Mouse (Mus musculus) midbrain, embryonic 16.5 days (tissue): ENCODE measurements around the gene Mast4. TPM values are rescaled to one million over a fixed set of nuclear protein-coding genes. Genes with fewer than 3 reads are reported as not detected.

Experiments used
- ATAC-seq: fragments of 200-750 bp; cut with Nextera tagmentation; 2 replicates; pipeline ENCODE4 v1.8.0; 2017; ENCODE audit warnings: moderate TSS enrichment
- H3K27ac ChIP-seq: fragments of 300-500 bp; sonication (generic); 2 replicates; pipeline ENCODE4 v1.5.1; 2014; ENCODE audit warnings: mild to moderate bottlenecking, low read length, mixed read lengths
- H3K27me3 ChIP-seq: fragments of 300-500 bp; sonication (generic); 2 replicates; pipeline ENCODE4 v1.6.1; 2014; ENCODE audit warnings: low read depth, low read length, mixed read lengths; ENCODE audit not compliant: control insufficient read depth, insufficient read depth
- H3K36me3 ChIP-seq: fragments of 300-500 bp; sonication (generic); 2 replicates; pipeline ENCODE4 v1.6.1; 2014; ENCODE audit warnings: mild to moderate bottlenecking, low read length, moderate library complexity, mixed read lengths; ENCODE audit not compliant: control insufficient read depth, insufficient read depth
- H3K4me1 ChIP-seq: fragments of 300-500 bp; sonication (generic); 2 replicates; pipeline ENCODE4 v1.6.1; 2014; ENCODE audit warnings: mild to moderate bottlenecking, low read length, mixed read lengths; ENCODE audit not compliant: control insufficient read depth, insufficient read depth
- H3K4me2 ChIP-seq: fragments of 300-500 bp; sonication (generic); 2 replicates; pipeline ENCODE4 v1.6.1; 2014; ENCODE audit warnings: mild to moderate bottlenecking, low read length, mixed read lengths
- H3K4me3 ChIP-seq: fragments of 300-500 bp; sonication (generic); 2 replicates; pipeline ENCODE4 v1.5.1; 2014; ENCODE audit warnings: low read depth, mild to moderate bottlenecking, low read length, moderate library complexity, mixed read lengths
- H3K9ac ChIP-seq: fragments of 300-500 bp; sonication (generic); 2 replicates; pipeline ENCODE4 v1.6.1; 2014; ENCODE audit warnings: low read depth, low read length, mixed read lengths
- H3K9me3 ChIP-seq: fragments of 300-500 bp; sonication (generic); replicated peaks from 2 replicates; pipeline ENCODE4 v1.6.1; 2014; ENCODE audit warnings: mild to moderate bottlenecking, low read length, mixed read lengths; ENCODE audit not compliant: control insufficient read depth, poor library complexity, severe bottlenecking
- WGBS: fragments of 180-500 bp; shearing (Covaris S2); extraction: QIAGEN DNeasy Blood & Tissue Kit; methylation state at CpG from one replicate; pipeline ENCODE4 v1.1.7; 2014; 5-methylcytosine and 5-hydroxymethylcytosine counted together
- polyA plus RNA-seq: library from polyadenylated mRNA; unstranded; fragments of >200 nt; fragmentation: Nextera tagmentation; extraction: Ambion mirVana; gene quantifications from 2 replicates; pipeline ENCODE4 v1.2.1, GENCODE M21; 2015

Gene Mast4
- polyA plus RNA-seq, 1 experiment from 2014 or later, result 33.8 TPM

DNA sequence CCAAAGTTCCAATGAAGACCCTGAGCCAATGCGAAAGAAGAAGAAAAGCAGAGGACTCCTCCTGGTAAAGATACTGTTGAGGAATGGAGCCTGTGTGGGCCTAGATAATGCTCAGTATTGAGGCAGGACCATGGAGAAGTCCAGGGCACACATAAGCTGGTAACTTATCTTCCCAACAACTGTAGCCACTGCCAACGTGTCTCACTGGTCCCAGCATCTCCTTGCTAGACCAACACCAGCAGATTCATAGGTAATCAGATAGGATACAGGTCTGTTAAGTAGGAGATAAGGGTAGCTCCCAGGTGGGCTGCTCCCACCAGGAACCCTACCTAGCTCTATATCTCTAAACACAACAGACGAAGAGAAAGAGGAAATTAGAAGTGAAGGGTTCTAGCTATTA lies 116.8 kb downstream of the Mast4 start:
- Histone ChIP-seq H3K9ac (no peak overlapping the region), H3K4me1 (0 out of 2 replicates have a peak, but pooled peaks cover 2% of the 10 kb centered on the region), H3K36me3 (no peaks in the 10 kb centered on the region), H3K4me2 (no peak overlapping the region), H3K27ac (no peak overlapping the region), H3K4me3 (no peak overlapping the region), H3K27me3 (no peaks in the 10 kb centered on the region), H3K9me3 (no peaks in the 10 kb centered on the region)
- WGBS, result 90% methylated on average over 3 of the region's 3 CpGs
- ATAC-seq, result no peak

DNA sequence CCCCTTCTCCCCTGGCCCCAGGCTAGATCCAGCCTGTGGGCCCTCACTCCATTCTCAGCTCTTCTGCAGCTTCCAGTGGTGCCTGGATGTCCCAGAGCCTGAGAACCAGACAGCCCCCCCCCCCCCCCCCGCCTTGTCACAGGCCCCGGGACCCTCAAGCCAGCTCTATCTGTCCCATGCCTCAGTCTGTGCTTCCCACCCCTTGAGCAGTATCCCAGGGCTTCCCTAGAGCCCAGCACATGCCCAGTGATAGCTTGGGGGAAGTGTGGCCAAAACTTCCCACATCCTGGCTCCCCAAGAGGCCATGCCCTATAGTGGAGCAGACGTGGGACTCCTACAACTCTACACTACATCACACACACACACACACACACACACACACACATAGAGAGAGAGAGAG lies 119.8 kb downstream of the Mast4 start:
- Histone ChIP-seq H3K4me1 (no peaks in the 10 kb centered on the region), H3K4me3 (no peak overlapping the region), H3K27ac (no peak overlapping the region), H3K9me3 (no peaks in the 10 kb centered on the region), H3K4me2 (no peak overlapping the region), H3K36me3 (no peaks in the 10 kb centered on the region), H3K9ac (no peak overlapping the region), H3K27me3 (no peaks in the 10 kb centered on the region)
- no peak for ATAC-seq
- WGBS, result 91% methylated on average over 3 of the region's 3 CpGs

DNA sequence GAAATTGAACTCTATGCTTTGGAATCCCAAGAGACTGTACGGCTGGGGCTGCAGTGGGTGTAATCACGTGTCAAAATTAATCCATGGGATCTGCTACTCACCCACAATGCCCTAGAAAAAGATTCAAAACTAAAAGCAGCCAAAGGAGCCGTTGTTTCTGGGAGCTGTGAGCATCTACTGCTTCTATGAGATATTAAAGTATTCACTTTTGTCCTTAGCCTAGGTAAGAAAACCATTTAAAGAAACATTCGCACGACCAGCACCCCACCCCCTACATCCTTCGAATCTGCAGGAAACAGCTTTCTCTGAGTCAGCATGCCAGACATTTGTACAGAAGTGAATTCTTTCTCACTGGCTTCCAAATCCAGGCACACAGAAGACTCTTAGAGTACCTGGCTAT lies 122.3 kb downstream of the Mast4 start:
- no peak overlapping the region for H3K4me3 ChIP-seq
- no peak overlapping the region for H3K9ac ChIP-seq
- H3K4me1 ChIP-seq, result no peaks in the 10 kb centered on the region
- no peaks in the 10 kb centered on the region for H3K36me3 ChIP-seq
- H3K4me2 ChIP-seq, result no peak overlapping the region
- no peaks in the 10 kb centered on the region for H3K9me3 ChIP-seq
- no peaks in the 10 kb centered on the region for H3K27me3 ChIP-seq
- 72% methylated on average over 6 of the region's 6 CpGs for WGBS
- no peak overlapping the region for H3K27ac ChIP-seq
- ATAC-seq, result no peak

DNA sequence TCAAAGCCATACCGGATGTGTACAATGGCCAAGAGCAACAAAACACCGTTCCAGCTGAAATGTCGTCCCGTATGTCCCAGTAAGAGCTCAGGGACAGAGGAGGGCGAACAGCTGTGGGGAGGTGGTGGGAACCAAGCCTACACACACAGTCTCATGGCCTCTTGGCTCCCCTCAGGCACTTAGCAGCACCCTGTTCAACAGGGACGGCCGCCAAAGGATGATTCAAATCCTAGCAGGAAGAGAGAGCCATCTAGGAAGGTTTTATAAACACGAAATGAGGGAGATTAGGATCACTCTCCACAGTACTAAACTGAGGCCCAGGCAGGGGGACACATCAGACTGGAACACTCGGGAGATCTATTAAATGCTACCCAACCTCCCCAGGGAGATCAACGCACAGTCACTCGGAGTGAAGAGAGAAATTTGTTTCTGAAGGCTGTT lies 122.8 kb downstream of the Mast4 start:
- Histone ChIP-seq H3K36me3 (no peaks in the 10 kb centered on the region), H3K9ac (no peak overlapping the region), H3K27me3 (no peaks in the 10 kb centered on the region), H3K27ac (no peak overlapping the region), H3K9me3 (no peaks in the 10 kb centered on the region), H3K4me2 (no peak overlapping the region), H3K4me1 (no peaks in the 10 kb centered on the region), H3K4me3 (no peak overlapping the region)
- WGBS, result 69% methylated on average over 11 of the region's 11 CpGs
- ATAC-seq, result no peak

DNA sequence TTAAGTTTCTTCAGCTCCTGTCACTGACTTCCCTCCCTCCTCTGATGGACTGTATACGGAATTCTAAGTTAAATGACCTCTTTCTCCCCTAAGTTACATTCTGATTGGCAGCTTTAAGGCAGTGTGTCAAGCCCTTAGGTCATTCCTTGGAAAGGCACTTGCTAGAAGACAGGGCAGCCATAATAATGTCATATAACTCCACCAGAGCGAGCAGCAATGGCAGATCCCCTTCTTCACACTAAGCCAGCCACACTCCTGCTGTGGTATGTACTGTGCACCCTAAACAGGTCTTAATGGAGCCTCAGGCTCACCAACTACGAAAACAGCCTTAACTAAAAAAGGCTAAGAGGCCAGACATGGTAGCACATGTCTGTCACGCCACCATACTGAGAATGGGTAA lies 123.6 kb downstream of the Mast4 start:
- ATAC-seq, result no peak
- H3K4me1 ChIP-seq, result no peaks in the 10 kb centered on the region
- WGBS, result 86% methylated on average over 4 of the region's 4 CpGs
- H3K9me3 ChIP-seq, result no peaks in the 10 kb centered on the region
- H3K4me2 ChIP-seq, result no peak overlapping the region
- no peak overlapping the region for H3K4me3 ChIP-seq
- no peak overlapping the region for H3K9ac ChIP-seq
- H3K36me3 ChIP-seq, result no peaks in the 10 kb centered on the region
- no peaks in the 10 kb centered on the region for H3K27me3 ChIP-seq
- no peak overlapping the region for H3K27ac ChIP-seq

DNA sequence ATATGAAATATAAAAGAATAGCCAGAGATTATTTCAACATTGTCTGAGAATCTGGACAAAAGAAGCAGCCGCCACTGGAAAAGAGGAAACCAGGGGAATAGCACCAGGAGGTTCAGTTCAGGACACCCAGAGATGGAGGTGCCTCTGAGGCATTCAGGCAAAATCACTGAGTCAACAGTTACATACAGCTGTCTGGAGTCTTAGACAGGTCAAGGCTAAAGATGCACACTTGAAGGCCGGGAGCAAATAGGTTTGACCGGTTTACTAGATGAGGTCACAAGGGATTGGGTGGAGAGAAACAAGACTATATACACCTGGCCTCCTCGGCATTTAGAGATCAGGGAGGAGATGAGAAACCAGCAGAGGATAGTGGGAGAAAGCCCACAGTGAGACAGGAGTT lies 127.1 kb downstream of the Mast4 start:
- WGBS, result 89% methylated on average over 4 of the region's 4 CpGs

DNA sequence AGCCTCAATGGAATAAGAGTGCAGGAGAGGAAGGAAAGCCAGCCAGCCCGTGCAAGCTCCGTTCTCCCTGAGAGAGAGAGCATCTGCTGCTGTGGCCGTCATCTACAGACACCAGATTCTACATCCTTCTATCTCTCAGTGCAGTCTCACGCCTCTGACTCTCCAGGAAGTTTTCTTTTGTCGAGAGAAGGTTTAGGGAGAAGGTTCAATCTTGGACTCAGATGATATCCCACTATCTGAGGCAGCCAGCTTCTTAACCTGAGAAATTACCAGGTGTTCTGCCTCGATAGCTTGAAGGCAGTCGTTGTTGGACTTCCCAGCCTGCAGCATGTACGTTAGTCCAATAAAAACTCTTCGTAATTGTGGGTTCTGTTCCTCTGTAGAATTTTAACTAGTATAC lies 127.7 kb downstream of the Mast4 start:
- ATAC-seq, result no peak
- 74% methylated on average over 9 of the region's 9 CpGs for WGBS

More for the DNA sequence above, 127.1 kb downstream of the Mast4 start:
- no peaks in the 10 kb centered on the region for H3K9me3 ChIP-seq
- H3K9ac ChIP-seq, result no peak overlapping the region
- H3K27ac ChIP-seq, result no peak overlapping the region
- no peak overlapping the region for H3K4me2 ChIP-seq
- H3K36me3 ChIP-seq, result no peaks in the 10 kb centered on the region
- H3K27me3 ChIP-seq, result no peaks in the 10 kb centered on the region
- H3K4me3 ChIP-seq, result no peak overlapping the region
- no peaks in the 10 kb centered on the region for H3K4me1 ChIP-seq
- ATAC-seq, result no peak

DNA sequence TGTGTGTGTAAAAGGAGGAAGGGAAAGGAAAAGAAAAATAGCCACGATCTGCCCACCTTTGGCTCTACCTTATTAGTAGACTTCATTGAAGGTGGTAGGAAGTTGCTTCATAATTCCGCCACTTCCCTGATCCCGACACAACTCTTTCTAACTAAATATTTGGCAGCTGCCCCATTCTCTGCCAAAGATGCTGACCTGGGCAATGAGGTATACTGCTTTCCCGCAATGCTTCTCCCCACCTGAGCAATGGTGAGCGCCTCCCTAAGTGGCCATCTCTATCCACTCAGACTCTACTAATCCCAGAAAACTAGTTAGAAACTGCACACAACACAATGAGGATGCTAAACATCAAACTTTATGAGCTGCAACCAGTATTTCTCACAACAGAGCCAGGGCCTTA lies 129.1 kb downstream of the Mast4 start:
- Histone ChIP-seq H3K4me2 (no peak overlapping the region), H3K36me3 (no peaks in the 10 kb centered on the region), H3K9me3 (no peaks in the 10 kb centered on the region), H3K4me1 (no peaks in the 10 kb centered on the region), H3K9ac (no peak overlapping the region), H3K27me3 (no peaks in the 10 kb centered on the region), H3K4me3 (no peak overlapping the region), H3K27ac (no peak overlapping the region)
- no peak for ATAC-seq
- 94% methylated on average over 5 of the region's 5 CpGs for WGBS

More for the DNA sequence above, 127.7 kb downstream of the Mast4 start:
- H3K36me3 ChIP-seq, result no peaks in the 10 kb centered on the region
- no peaks in the 10 kb centered on the region for H3K27me3 ChIP-seq
- H3K27ac ChIP-seq, result no peak overlapping the region
- H3K4me1 ChIP-seq, result no peaks in the 10 kb centered on the region
- H3K9me3 ChIP-seq, result no peaks in the 10 kb centered on the region
- no peak overlapping the region for H3K4me2 ChIP-seq
- no peak overlapping the region for H3K9ac ChIP-seq
- H3K4me3 ChIP-seq, result no peak overlapping the region

DNA sequence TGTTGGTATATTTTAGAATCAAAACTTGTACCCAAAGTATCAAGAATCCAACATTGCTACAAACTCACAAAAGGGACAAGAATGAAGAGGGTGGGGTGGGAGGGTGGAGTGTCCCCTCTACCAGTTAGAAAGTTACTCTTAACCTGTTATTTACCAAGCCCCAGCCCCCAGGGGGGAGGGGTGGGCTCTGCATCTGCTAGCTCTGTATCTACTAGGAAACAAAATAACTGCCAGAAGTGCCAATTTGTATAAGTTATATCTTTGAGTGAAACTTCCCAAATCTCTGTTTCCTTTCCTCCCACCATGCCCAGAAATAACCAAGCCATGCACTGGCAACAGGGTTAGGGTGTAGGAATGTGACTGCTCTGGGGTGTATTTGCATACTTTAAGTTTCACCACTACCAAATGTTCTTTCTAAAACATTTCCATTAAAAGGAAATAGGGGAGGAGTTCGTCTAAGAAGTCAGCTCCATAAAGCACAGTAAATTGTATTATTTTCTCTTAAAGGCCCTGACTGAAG lies 130.9 kb downstream of the Mast4 start:
- H3K27me3 ChIP-seq, result no peaks in the 10 kb centered on the region
- H3K4me3 ChIP-seq, result no peak overlapping the region
- no peak overlapping the region for H3K9ac ChIP-seq
- no peaks in the 10 kb centered on the region for H3K36me3 ChIP-seq
- H3K4me2 ChIP-seq, result no peak overlapping the region
- no peaks in the 10 kb centered on the region for H3K9me3 ChIP-seq
- H3K4me1 ChIP-seq, result no peaks in the 10 kb centered on the region; the same call in 1 of the 2 replicates
- 55% methylated on average over 1 of the region's 1 CpGs for WGBS
- no peak for ATAC-seq
- no peak overlapping the region for H3K27ac ChIP-seq
